Mouse (Mus musculus) kidney, adult 2 months (tissue): ENCODE results near the gene Polr2a. TPM values are rescaled to one million over a fixed set of nuclear protein-coding genes. Genes with fewer than 3 reads are reported as not detected.

Experiments used
- DNase-seq: peaks from one replicate; pipeline ENCODE4 v3.0.0; 2021
- H3K27ac ChIP-seq: fragments of 200-500 bp; 2 replicates; pipeline ENCODE4 v1.5.1; 2012; ENCODE audit warnings: low read depth, low read length, control low read depth, inconsistent platforms; ENCODE audit not compliant: insufficient read depth
- H3K27me3 ChIP-seq: fragments of 200-500 bp; replicated peaks from 2 replicates; pipeline ENCODE4 v1.6.1; 2012; ENCODE audit warnings: mild to moderate bottlenecking, moderate library complexity, low read length, inconsistent platforms; ENCODE audit not compliant: control insufficient read depth, insufficient read depth
- H3K36me3 ChIP-seq: fragments of 200-500 bp; 2 replicates; pipeline ENCODE4 v1.6.1; 2012; ENCODE audit warnings: mild to moderate bottlenecking, moderate library complexity, low read length, inconsistent platforms; ENCODE audit not compliant: control insufficient read depth, insufficient read depth
- H3K4me1 ChIP-seq: fragments of 200-500 bp; 2 replicates; pipeline ENCODE4 v1.6.1; 2011; ENCODE audit warnings: low read length; ENCODE audit not compliant: control insufficient read depth, insufficient read depth
- H3K4me3 ChIP-seq: fragments of 200-500 bp; 2 replicates; pipeline ENCODE4 v1.5.1; 2011; ENCODE audit warnings: mild to moderate bottlenecking, low read depth, low read length, control low read depth; ENCODE audit not compliant: insufficient read depth
- CTCF ChIP-seq: fragments of 200-500 bp; conservative IDR thresholded peaks from 2 replicates; pipeline ENCODE4 v1.5.1; 2011; ENCODE audit warnings: low read depth, mild to moderate bottlenecking, control low read depth, low read length, moderate library complexity, mixed read lengths; ENCODE audit not compliant: insufficient read depth, insufficient read length
- POLR2A ChIP-seq: fragments of 200-500 bp; IDR thresholded peaks from one replicate; pipeline ENCODE4 v1.6.1; 2011; ENCODE audit warnings: low read depth, low read length, control low read depth
- WGBS: fragments of 180-500 bp; shearing (Covaris S2); methylation state at CpG from one replicate; pipeline ENCODE4 v1.1.7; 2018; 5-methylcytosine and 5-hydroxymethylcytosine counted together
- polyA plus RNA-seq: library from polyadenylated mRNA; depleted of rRNA; stranded (reverse); fragments of >200 nt; gene quantifications from 2 replicates; pipeline ENCODE4 v1.2.3, GENCODE M21; 2012

The Polr2a gene
- polyA plus RNA-seq, 1 experiment, result 37.8 TPM

- no peak for DNase-seq
- Histone ChIP-seq H3K27ac (no peak overlapping the region), H3K27me3 (no peaks in the 10 kb centered on the region), H3K4me1 (peaks cover 7% of the 10 kb centered on the region; the same call in 1 of the 2 replicates), H3K36me3 (no peaks in the 10 kb centered on the region), H3K4me3 (no peak overlapping the region)
- 94% methylated on average over 7 of the region's 7 CpGs for WGBS
- TF ChIP-seq CTCF (no peak), POLR2A (no peak)
Observed at GRCm38 (mm10) chr11:69760901-69761200, 2.4 kb upstream of the Polr2a start.

- 90% methylated on average over 14 of the region's 14 CpGs for WGBS
- TF ChIP-seq CTCF, result no peak
- TF ChIP-seq POLR2A, result no peak
- no peak for DNase-seq
- H3K27ac ChIP-seq, result no peak overlapping the region
- no peaks in the 10 kb centered on the region for H3K36me3 ChIP-seq
- H3K27me3 ChIP-seq, result no peaks in the 10 kb centered on the region
- no peak overlapping the region for H3K4me3 ChIP-seq
- H3K4me1 ChIP-seq, result peaks cover 7% of the 10 kb centered on the region; the same call in 1 of the 2 replicates
Observed at GRCm38 (mm10) chr11:69760160-69760900, 1.9 kb upstream of the Polr2a start.

GRCm38 (mm10) chr11:69758971-69759721 is 709 bp upstream of the Polr2a start:
- TF ChIP-seq CTCF (no peak), POLR2A (peak; percentile 39)
- H3K36me3 ChIP-seq, result no peaks in the 10 kb centered on the region
- H3K4me3 ChIP-seq, result peak overlapping the region; percentile 70
- H3K27ac ChIP-seq, result peak overlapping the region; percentile 99
- WGBS, result under 1% methylated on average over 37 of the region's 37 CpGs
- peak; percentile 96 for DNase-seq
- no peaks in the 10 kb centered on the region for H3K27me3 ChIP-seq
- H3K4me1 ChIP-seq, result peaks cover 8% of the 10 kb centered on the region; the same call in 1 of the 2 replicates

- no peaks in the 10 kb centered on the region for H3K27me3 ChIP-seq
- DNase-seq, result peak; percentile 98
- peak overlapping the region; percentile 68 for H3K4me3 ChIP-seq
- H3K36me3 ChIP-seq, result no peaks in the 10 kb centered on the region
- TF ChIP-seq POLR2A (no peak), CTCF (no peak)
- WGBS, result under 1% methylated on average over 26 of the region's 26 CpGs
- peak overlapping the region; percentile 88 for H3K27ac ChIP-seq
- peaks cover 9% of the 10 kb centered on the region; the same call in 1 of the 2 replicates for H3K4me1 ChIP-seq
Observed at GRCm38 (mm10) chr11:69758090-69758456, 364 bp downstream of the Polr2a start.

- DNase-seq, result no peak
Observed at GRCm38 (mm10) chr11:69757303-69758089, 941 bp downstream of the Polr2a start.

GRCm38 (mm10) chr11:69754701-69755100 is 3.7 kb downstream of the Polr2a start:
- H3K27ac ChIP-seq, result no peak overlapping the region
- DNase-seq, result peak; percentile 65
- H3K4me1 ChIP-seq, result peaks cover 9% of the 10 kb centered on the region; the same call in 1 of the 2 replicates
- no peak overlapping the region for H3K4me3 ChIP-seq
- WGBS, result 23% methylated on average over 3 of the region's 3 CpGs
- no peaks in the 10 kb centered on the region for H3K36me3 ChIP-seq
- H3K27me3 ChIP-seq, result no peaks in the 10 kb centered on the region
- TF ChIP-seq POLR2A (no peak), CTCF (no peak)

More at GRCm38 (mm10) chr11:69757303-69758089, 941 bp downstream of the Polr2a start:
- Histone ChIP-seq H3K27ac (peak overlapping the region; percentile 56; the same call in 1 of the 2 replicates), H3K4me1 (peaks cover 9% of the 10 kb centered on the region; the same call in 1 of the 2 replicates), H3K27me3 (no peaks in the 10 kb centered on the region), H3K36me3 (no peaks in the 10 kb centered on the region), H3K4me3 (peak overlapping the region; percentile 68)
- TF ChIP-seq CTCF (no peak), POLR2A (no peak)
- 22% methylated on average over 9 of the region's 9 CpGs for WGBS

- Histone ChIP-seq H3K4me3 (no peak overlapping the region), H3K36me3 (no peaks in the 10 kb centered on the region), H3K27me3 (no peaks in the 10 kb centered on the region), H3K27ac (no peak overlapping the region), H3K4me1 (peaks cover 5% of the 10 kb centered on the region; the same call in 1 of the 2 replicates)
- no peak for DNase-seq
- 77% methylated on average over 5 of the region's 5 CpGs for WGBS
- TF ChIP-seq CTCF (no peak), POLR2A (no peak)
Observed at GRCm38 (mm10) chr11:69754233-69754632, 4.2 kb downstream of the Polr2a start.
